Mouse (Mus musculus): ENCODE data around the gene Slc22a17. TPM values are rescaled to one million over a fixed set of nuclear protein-coding genes. Genes with fewer than 3 reads are reported as not detected.

The Slc22a17 gene
- polyA plus RNA-seq, 2 experiments = 57.9 to 403 TPM

GRCm38 (mm10) chr14:54875844-54876538, 36.9 kb downstream of the Slc22a17 start:
- WGBS = 2% methylated on average over 36 of the region's 36 CpGs
- peaks cover 5% of the 10 kb centered on the region; the same call in 1 of the 2 replicates for H3K4me1 ChIP-seq (ENCODE audit: control insufficient read depth, insufficient read depth, low read length)
- ATAC-seq (ENCODE audit: low FRiP score, low read depth) = peak; percentile 31; the same call in 1 of the 2 replicates
- peak overlapping the region; percentile 72 for H3K4me3 ChIP-seq (replicated peaks; ENCODE audit: low read length)
- DNase-seq (ENCODE audit: low spot score) = no peak
- peak overlapping the region; percentile 98 for H3K4me2 ChIP-seq (replicated peaks; ENCODE audit: low read depth, low read length, severe bottlenecking)
- H3K9me3 ChIP-seq (ENCODE audit: control insufficient read depth, low read length) = no peaks in the 10 kb centered on the region
- TF ChIP-seq POLR2A (IDR thresholded peaks at IDR 0.05; ENCODE audit: borderline replicate concordance, extremely low read depth, insufficient read depth, insufficient read length) = no peak
- H3K9ac ChIP-seq (ENCODE audit: low read depth, low read length, severe bottlenecking) = peak overlapping the region; percentile 71
- 0 out of 2 replicates have a peak overlapping the region, but pooled peaks have one; percentile 38 for H3K27ac ChIP-seq (replicated peaks; ENCODE audit: low read depth, low read length)
- peaks cover 23% of the 10 kb centered on the region; the same call in 1 of the 2 replicates for H3K27me3 ChIP-seq (ENCODE audit: control insufficient read depth, insufficient read depth, low read length)
- H3K36me3 ChIP-seq (ENCODE audit: control insufficient read depth, insufficient read depth, low read length) = no peaks in the 10 kb centered on the region

GRCm38 (mm10) chr14:54874165-54874564, 38.8 kb downstream of the Slc22a17 start:
- H3K27ac ChIP-seq (replicated peaks; ENCODE audit: low read depth, low read length) = no peak overlapping the region
- H3K9me3 ChIP-seq (ENCODE audit: control insufficient read depth, low read length) = no peaks in the 10 kb centered on the region
- no peak overlapping the region for H3K4me3 ChIP-seq (replicated peaks; ENCODE audit: low read length)
- H3K36me3 ChIP-seq (ENCODE audit: control insufficient read depth, insufficient read depth, low read length) = no peaks in the 10 kb centered on the region
- ATAC-seq (ENCODE audit: low FRiP score, low read depth) (no peak), DNase-seq (ENCODE audit: low spot score) (no peak)
- WGBS = 69% methylated on average over 3 of the region's 3 CpGs
- peaks cover 5% of the 10 kb centered on the region; the same call in 1 of the 2 replicates for H3K4me1 ChIP-seq (ENCODE audit: control insufficient read depth, insufficient read depth, low read length)
- H3K4me2 ChIP-seq (replicated peaks; ENCODE audit: low read depth, low read length, severe bottlenecking) = no peak overlapping the region
- H3K27me3 ChIP-seq (ENCODE audit: control insufficient read depth, insufficient read depth, low read length) = peaks cover 23% of the 10 kb centered on the region; the same call in 1 of the 2 replicates
- TF ChIP-seq POLR2A (IDR thresholded peaks at IDR 0.05; ENCODE audit: borderline replicate concordance, extremely low read depth, insufficient read depth, insufficient read length) = no peak
- H3K9ac ChIP-seq (ENCODE audit: low read depth, low read length, severe bottlenecking) = no peak overlapping the region

- no peak within 1 kb of the TSS for H3K4me3 ChIP-seq (replicated peaks; ENCODE audit: low read length)
- WGBS = 85% methylated on average over 5 of the region's 5 CpGs
Measured at GRCm38 (mm10) chr14:54870861-54871260, 42.1 kb downstream of the Slc22a17 start, which contains the start of gene Homez. TSS of gene Homez (minus strand) at chr14:54870961.

GRCm38 (mm10) chr14:54868026-54868425, 44.9 kb downstream of the Slc22a17 start:
- H3K27ac ChIP-seq (replicated peaks; ENCODE audit: low read depth, low read length) = no peak overlapping the region
- no peak overlapping the region for H3K9ac ChIP-seq (ENCODE audit: low read depth, low read length, severe bottlenecking)
- no peak overlapping the region for H3K4me2 ChIP-seq (replicated peaks; ENCODE audit: low read depth, low read length, severe bottlenecking)
- no peaks in the 10 kb centered on the region for H3K9me3 ChIP-seq (ENCODE audit: control insufficient read depth, low read length)
- no peaks in the 10 kb centered on the region; the same call in 1 of the 2 replicates for H3K4me1 ChIP-seq (ENCODE audit: control insufficient read depth, insufficient read depth, low read length)
- no peak overlapping the region for H3K4me3 ChIP-seq (replicated peaks; ENCODE audit: low read length)
- no peak for TF ChIP-seq POLR2A (IDR thresholded peaks at IDR 0.05; ENCODE audit: borderline replicate concordance, extremely low read depth, insufficient read depth, insufficient read length)
- DNase-seq (ENCODE audit: low spot score) (no peak), ATAC-seq (ENCODE audit: low FRiP score, low read depth) (no peak)
- no peaks in the 10 kb centered on the region for H3K27me3 ChIP-seq (ENCODE audit: control insufficient read depth, insufficient read depth, low read length)
- H3K36me3 ChIP-seq (ENCODE audit: control insufficient read depth, insufficient read depth, low read length) = no peaks in the 10 kb centered on the region
- 78% methylated on average over 4 of the region's 4 CpGs for WGBS

More at GRCm38 (mm10) chr14:54870861-54871260, 42.1 kb downstream of the Slc22a17 start, which contains the start of gene Homez:
- Histone ChIP-seq H3K27ac (replicated peaks; ENCODE audit: low read depth, low read length) (no peak within 1 kb of the TSS), H3K4me2 (replicated peaks; ENCODE audit: low read depth, low read length, severe bottlenecking) (no peak within 1 kb of the TSS), H3K36me3 (ENCODE audit: control insufficient read depth, insufficient read depth, low read length) (no peaks in the 10 kb centered on the region), H3K27me3 (ENCODE audit: control insufficient read depth, insufficient read depth, low read length) (0 out of 2 replicates have a peak, but pooled peaks cover 5% of the 10 kb centered on the region), H3K9me3 (ENCODE audit: control insufficient read depth, low read length) (no peaks in the 10 kb centered on the region), H3K4me1 (ENCODE audit: control insufficient read depth, insufficient read depth, low read length) (peaks cover 3% of the 10 kb centered on the region; the same call in 1 of the 2 replicates), H3K9ac (ENCODE audit: low read depth, low read length, severe bottlenecking) (no peak within 1 kb of the TSS)
- no peak for TF ChIP-seq POLR2A (IDR thresholded peaks at IDR 0.05; ENCODE audit: borderline replicate concordance, extremely low read depth, insufficient read depth, insufficient read length)
- DNase-seq (ENCODE audit: low spot score) = no peak
- no peak for ATAC-seq (ENCODE audit: low FRiP score, low read depth)

- Histone ChIP-seq H3K4me3 (replicated peaks; ENCODE audit: low read length) (no peak overlapping the region), H3K4me2 (replicated peaks; ENCODE audit: low read depth, low read length, severe bottlenecking) (no peak overlapping the region), H3K9me3 (ENCODE audit: control insufficient read depth, low read length) (no peaks in the 10 kb centered on the region), H3K27me3 (ENCODE audit: control insufficient read depth, insufficient read depth, low read length) (no peaks in the 10 kb centered on the region), H3K36me3 (ENCODE audit: control insufficient read depth, insufficient read depth, low read length) (no peaks in the 10 kb centered on the region), H3K9ac (ENCODE audit: low read depth, low read length, severe bottlenecking) (no peak overlapping the region), H3K27ac (replicated peaks; ENCODE audit: low read depth, low read length) (no peak overlapping the region), H3K4me1 (ENCODE audit: control insufficient read depth, insufficient read depth, low read length) (no peaks in the 10 kb centered on the region; the same call in 1 of the 2 replicates)
- WGBS = 61% methylated on average over 5 of the region's 5 CpGs
- no peak for ATAC-seq (ENCODE audit: low FRiP score, low read depth)
- no peak for DNase-seq (ENCODE audit: low spot score)
- no peak for TF ChIP-seq POLR2A (IDR thresholded peaks at IDR 0.05; ENCODE audit: borderline replicate concordance, extremely low read depth, insufficient read depth, insufficient read length)
Measured at GRCm38 (mm10) chr14:54866936-54867335, 46.0 kb downstream of the Slc22a17 start.

Data from limb, embryonic 14.5 days (tissue).